Mouse (Mus musculus) layer of hippocampus, adult 11-12 months (tissue): ENCODE measurements at regions not wholly inside any gene's neighbourhood (a gene's known extent, or its start where the extent isn't known, plus 50 kb on each side); places are given as distances from the start of the nearest gene placed in this dataset.
"Not testable (repeated sequence)": the region's sequence is repeated elsewhere in the genome, so short reads cannot be mapped to it uniquely, and the experiment has no call there.

Experiments
- DNase-seq: peaks from one replicate; pipeline ENCODE4 v3.0.0; 2022; ENCODE audit warnings: low spot score

DNA sequence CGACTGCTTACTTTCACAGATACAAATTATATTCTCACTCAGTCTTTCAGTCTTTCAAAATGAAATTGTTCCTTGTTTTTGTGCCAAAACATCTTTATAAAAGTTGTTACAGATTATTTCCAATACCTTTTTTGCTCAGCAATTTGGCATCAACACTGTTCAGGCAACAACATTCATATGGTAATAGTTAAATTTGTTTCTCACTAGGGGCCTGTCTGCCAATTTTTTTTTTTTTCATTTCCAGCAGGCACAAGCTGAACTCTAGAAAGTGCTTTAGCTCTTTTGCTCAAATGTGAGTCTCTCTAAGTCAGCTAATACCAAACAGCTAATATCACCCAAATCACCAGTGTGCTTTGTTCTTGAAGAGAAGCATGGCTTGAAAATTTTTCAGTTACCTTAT lies 199.4 kb downstream of the Antxr2 start:
- DNase-seq: peak; percentile 13

DNA sequence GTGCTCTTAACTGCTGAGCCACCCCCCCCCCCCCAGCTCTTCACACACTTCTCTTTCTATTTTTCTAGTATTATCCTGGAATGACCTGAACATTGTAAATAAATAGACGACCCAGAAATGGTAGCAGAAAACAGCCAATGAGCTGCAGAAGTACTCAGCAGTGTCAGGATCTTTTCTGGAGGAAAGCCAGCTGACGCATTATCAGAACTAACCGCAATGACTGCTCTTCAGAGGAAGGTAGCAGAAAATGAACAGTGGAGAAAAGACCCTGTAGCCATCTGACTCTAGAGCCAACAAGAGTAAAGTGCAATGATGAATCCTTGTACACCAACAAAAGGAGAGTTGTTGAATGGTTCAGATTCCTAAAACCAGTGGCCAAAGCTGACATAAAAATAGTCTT lies 213.4 kb downstream of the Antxr2 start:
- no peak for DNase-seq

DNA sequence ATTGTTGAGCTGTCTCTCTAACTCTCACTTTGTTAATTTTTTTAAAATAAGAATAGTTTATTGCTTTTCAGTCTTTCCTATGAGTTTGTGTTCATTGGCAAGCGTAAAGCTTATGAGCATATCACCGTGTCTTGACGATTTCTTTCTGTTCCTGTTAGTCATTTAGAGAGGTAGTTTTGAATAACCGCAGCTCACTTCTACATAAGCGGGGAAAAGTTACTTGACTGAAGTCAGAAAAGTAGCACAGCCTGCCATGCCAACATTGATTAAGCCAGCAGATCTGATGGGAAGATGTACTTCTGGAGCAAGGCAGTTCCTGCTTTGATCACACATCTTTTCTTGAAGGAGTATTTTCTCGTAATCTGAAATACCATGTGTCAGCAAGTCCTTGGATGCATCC lies 215.5 kb downstream of the Antxr2 start:
- no peak for DNase-seq

- DNase-seq: no peak
Observed at GRCm38 (mm10) chr5:97814700-97815099, 216.1 kb downstream of the Antxr2 start.

GRCm38 (mm10) chr5:97812611-97813350 lies 218.1 kb downstream of the Antxr2 start:
- no peak for DNase-seq

DNA sequence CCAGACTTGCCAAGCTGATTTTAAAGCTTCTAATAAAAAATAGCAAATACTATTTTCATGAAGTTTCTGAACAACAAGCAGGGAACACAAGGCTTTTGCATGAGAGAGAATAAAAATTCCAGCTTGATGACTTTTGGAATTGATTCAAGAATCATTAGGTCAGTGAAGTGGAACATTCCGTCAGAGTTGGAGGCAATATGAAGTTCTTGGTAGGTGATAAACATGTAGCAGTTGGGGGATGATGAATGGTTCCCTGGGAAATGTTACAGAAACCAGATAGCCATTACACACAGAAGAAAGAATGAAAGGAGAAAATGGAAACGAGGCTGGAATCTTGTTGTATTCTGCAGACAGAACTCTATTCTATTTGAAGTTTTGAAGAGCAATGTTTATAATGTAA lies 221.8 kb downstream of the Antxr2 start:
- no peak for DNase-seq

DNA sequence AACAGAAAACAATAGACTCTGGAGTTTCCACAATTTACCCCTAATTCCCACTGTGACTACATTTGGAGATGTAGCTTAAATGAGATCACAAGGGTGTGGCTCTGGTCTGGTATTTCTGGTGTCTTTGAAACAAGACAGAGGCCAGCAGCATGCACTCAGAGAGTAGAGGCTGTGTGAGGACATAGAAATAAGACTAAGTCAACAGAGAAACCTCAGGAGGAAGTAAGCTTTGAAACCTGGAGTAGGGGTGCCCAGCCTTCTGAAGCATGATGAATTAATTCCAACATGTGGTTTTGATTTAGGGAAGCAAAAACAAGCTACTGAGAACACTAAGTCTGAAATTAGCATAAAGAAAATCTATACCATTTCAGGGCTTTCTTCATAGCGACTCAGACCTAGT lies 223.7 kb downstream of the Antxr2 start:
- no peak for DNase-seq

GRCm38 (mm10) chr5:97806754-97807153 lies 224.1 kb downstream of the Antxr2 start:
- DNase-seq: no peak

DNA sequence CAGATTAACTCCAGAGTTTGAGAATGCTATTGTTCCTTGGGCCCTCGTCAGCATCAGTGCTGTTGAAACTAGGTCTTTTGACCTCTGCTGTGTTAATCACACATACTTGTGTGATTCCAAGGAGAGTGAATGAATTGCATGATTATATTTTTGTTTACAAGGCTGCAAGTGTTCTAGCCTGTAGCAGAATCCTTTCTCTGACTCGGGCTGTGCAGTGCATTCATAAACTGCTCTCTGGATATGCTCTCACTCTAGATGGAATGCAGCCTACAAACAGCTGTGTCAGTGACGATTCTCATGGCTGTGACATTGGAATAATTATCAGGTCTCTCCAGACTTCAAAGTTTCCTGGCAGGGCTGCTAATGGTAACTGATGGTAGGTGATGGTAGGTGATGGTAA lies 230.8 kb downstream of the Antxr2 start:
- no peak for DNase-seq

GRCm38 (mm10) chr5:97788175-97788574 lies 242.7 kb downstream of the Antxr2 start:
- DNase-seq: no peak

GRCm38 (mm10) chr5:97787001-97787400 lies 243.8 kb downstream of the Antxr2 start:
- DNase-seq: no peak

DNA sequence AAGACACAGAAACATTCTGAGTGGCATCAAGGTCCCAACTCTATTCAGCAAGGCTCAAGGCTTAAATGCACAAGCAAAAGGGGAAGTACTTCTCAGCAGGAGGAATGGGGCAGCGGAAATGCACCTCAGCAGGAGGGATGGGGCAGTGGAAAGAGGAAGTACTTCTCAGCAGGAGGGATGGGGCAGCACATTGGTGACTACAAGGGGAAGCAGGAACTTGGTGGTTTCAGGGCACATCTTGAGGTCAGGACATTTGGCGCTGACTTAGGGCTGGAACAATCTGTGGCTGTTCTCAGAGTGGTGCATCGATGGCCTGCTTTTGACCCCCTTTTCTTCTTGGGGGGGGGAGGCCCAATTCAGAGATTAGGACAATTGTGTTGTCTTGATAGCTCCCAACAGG lies 255.7 kb downstream of the Antxr2 start:
- DNase-seq: not testable (repeated sequence)

DNA sequence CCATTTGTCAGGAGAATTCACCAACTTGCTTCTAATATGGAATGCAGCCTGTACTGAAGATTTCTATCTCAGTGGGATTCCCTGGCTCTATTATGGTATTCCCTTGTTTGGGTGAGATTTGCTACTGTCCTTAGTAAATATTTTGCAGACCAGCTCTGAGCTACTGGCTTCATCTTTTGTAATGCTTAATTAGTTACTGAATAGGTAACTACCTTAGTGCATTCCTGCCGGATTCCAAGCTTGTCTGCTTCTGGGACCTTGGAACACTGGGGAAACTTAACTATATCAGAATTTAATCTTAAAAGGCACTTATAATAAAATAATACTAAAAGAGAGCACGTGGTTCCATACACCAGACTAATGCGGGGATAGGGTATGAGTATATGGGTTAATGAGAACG lies 257.4 kb downstream of the Antxr2 start:
- DNase-seq: not testable (repeated sequence)

DNA sequence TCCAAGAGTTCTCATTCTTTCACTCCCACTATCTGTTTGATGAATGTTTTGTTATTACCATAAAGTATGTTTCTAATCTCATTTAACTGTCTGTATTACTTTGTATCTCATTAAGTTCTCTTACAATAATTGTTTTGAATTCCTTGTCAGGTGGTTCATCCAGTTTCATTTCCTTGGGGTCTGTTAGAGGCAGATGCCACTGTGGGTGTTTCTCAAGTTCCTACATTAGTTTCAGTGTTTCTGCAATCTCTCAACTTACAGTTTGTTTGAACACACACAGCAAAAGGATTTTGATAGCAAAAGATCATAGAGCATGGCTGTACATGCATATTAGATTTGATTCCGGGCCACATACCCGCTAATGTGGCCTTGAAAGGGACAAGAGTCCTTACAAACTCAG lies 280.5 kb upstream of the Gk2 start:
- no peak for DNase-seq

DNA sequence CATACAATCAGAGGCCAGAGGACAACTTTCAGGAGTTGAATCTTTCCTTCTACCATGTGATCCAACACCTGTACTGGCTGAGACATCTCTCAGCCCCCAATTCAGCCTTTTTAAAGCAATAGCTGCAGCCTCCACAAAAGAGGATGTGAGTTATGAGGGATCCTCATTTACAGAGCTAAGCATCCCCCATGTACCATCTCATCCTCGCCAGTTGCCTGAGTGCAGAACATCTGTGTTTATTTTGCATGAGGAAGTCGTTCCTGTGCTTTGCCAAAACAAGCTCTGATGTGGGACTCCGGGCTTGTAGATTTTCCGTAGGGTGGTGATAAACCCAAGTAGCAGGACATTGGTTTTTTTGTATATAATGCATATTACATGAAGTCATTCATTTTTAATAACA lies 274.1 kb upstream of the Gk2 start:
- DNase-seq: no peak

DNA sequence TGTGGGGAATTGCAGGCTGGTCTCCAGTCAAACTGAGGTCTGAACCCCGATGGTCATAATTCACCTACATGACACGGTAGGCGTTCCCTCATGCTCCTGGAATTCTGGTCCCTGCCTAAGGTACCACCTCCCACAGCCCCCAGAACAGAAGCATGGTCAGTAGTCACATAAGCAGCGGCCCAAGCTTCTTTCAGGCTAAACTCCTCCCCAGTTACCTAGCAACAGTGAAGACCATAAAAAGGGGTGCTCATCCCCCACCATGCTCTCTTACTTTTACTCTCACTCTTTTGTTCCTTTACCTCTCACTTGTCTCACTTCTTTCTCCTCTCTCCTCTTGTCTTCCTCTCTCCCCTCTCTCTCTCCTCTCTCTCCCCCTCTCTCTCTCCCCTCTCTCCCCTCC lies 262.5 kb upstream of the Gk2 start:
- not testable (repeated sequence) for DNase-seq

- DNase-seq: no peak
Observed at GRCm38 (mm10) chr5:97705270-97705669, 248.4 kb upstream of the Gk2 start.

DNA sequence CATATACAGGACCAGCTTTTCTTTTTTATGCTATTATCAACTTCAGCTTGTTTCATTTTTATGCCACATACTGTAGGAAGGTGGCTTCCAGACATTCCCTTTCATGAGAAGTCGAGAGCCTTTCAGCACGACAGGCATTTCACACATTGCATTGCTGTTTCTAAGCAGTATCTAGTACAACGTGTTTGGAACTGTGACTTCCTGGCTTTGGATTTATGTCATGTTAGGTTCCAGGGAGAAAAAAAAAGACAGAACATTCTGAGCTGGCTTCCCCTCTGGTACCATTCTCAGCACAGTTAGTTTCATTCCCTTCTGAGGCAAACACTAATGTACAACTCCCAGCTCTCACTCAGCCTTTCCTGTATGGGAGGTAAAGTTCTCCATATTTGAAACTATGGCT lies 243.7 kb upstream of the Gk2 start:
- peak; percentile 45 for DNase-seq

DNA sequence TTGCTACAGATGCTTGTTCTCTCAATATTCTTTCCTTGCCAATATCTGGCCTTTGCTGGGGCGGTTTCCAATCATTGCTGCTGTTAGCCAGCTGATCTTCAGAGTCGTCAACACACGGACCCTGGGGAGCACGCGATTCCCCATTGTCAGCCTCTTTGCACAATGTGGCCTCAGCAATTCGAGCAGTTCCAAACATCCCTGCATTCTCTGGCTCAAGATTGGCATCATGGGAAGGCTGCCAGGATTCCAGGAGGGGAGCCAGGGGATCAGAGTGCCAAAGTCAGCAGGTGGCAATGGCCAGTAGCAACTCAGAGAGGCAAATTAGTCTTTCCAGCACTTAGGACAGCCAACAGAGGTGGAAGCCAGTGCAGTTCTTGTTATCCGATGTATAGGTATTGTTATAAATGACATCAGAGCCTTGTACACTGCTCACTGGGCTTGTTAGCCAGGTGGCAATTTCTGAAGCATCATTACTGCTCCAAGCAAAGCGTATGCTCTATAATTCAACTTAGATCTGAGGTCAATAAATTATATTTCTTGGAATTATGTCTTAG lies 240.8 kb upstream of the Gk2 start:
- peak; percentile 9 for DNase-seq

GRCm38 (mm10) chr5:97693333-97693940 lies 236.6 kb upstream of the Gk2 start:
- DNase-seq: no peak

- no peak for DNase-seq
Observed at GRCm38 (mm10) chr5:97685443-97685842, 228.6 kb upstream of the Gk2 start.

GRCm38 (mm10) chr5:97684592-97685258 lies 227.9 kb upstream of the Gk2 start:
- DNase-seq: no peak

DNA sequence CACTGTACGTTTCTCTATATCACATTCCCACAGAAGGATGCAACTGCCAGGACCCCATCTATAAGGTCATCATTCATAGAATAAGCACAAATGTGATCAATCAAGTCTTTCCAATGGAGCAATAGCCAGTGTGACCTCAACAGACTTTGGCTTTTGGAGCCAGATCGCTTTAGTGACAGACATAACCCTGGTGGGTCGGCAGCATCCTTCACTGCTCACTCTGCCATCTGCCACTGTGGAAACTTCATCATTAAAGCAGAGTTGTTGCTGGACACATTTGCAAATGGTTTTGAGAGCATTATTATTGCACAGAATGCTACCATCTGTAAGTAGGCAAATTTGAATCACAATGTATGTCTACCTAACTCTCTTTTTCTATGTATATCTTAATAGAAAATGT lies 212.9 kb upstream of the Gk2 start:
- DNase-seq: no peak
